Mouse (Mus musculus) gastrocnemius, postnatal 25 days (tissue): ENCODE data around the gene Zfp697. TPM values are rescaled to one million over a fixed set of nuclear protein-coding genes. Genes with fewer than 3 reads are reported as not detected.
"Not testable (repeated sequence)": the region's sequence is repeated elsewhere in the genome, so short reads cannot be mapped to it uniquely, and the experiment has no call there.

Experiments
- DNase-seq: peaks from one replicate; pipeline ENCODE4 v3.0.0; 2022
- total RNA-seq, 2 experiments: library from RNA; stranded (reverse); gene quantifications; 1 replicate in 1 of 2; 2 replicates in 1 of 2; pipeline ENCODE4 v1.2.3; 2021

Zfp697 gene
- total RNA-seq, 2 experiments from 2014 or later = 0.88 to 1.0 TPM

DNA sequence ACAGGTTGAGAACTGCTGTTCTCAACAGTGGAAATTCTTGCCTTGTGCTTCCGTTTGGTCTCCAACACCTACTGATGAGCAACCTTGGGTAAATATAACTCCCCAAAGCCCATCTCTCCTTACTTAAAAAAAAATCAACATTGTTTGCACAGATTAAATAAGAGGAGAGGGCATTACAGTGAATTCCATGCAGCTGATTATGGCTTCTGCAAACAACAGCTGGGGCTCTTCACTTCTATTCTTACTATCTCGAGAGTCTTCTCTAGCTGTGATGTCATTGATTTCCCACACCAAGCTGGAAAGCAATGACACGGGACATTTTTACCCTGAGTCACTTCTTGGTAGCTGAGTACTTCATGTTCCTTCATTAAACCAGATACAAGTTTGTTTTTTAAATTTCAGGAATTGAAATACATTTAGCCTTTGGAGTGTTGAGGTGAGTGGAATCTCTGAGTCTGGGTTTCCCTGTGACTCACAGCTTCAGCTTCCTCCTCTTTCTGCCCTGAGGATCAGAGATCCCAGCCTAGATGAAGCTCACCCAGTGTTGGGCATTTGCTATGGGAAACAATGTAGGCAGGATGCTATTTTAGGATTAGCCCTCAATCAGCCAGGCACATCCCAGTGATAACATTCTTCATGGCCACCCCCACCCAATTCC lies 8.1 kb upstream of the Zfp697 start:
- DNase-seq = no peak

DNA sequence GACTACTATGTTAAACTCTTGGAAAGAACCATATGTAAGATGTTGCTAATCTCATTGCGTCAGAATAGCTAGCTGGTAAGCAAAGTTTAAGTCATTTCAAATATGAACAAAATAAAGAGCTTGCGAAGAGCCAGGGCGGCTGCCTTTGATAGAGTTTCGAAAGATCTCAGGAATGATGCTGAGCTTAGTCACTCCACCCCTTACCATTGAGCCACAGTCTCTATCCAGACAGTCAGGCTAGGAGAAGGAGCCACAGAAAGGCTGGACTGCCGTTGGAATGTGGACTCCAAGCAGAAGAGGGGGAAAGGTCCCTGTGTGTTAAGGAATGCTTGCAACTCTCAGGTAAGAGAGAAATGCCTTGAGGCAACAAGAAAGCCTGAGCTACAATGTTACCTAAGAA lies 7.3 kb upstream of the Zfp697 start:
- no peak for DNase-seq

DNA sequence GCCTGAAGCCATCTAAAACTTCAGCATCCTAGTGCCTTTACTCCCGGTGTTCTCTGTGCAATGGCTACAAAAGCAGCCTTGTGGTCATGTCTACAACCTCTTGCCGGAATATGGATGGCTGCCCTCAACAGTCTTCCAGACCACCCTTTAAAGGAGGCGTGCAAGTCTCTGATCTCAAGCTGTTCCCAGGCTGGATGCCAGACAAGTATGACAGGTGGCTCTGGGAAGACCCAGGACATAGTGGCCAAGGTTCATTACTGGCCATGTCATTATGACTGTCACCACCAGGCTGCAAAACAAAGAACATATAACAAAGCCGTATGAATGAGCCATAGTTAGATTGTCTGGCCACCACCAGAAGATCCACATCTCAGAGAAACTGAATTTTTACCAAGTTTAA lies 4.0 kb upstream of the Zfp697 start:
- no peak for DNase-seq

DNA sequence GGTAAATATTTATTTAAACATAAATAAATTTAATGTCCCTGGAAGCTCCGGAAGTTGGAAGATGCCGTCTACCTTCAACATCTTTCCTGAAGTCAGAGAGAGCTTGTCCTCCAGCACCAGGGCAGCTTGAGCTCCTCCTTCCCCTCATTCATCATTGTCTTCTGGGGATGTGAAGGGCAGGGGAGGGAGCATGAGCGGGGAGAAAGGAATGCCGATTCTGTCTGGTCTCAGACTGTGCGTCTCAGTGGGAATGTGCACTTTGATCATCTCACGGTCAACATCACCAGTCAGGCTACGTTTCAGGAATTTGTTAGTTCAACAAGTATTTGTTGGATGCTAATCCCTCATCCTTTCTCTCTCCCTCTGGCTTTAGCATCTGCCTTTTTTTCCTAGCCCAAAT lies 3.0 kb upstream of the Zfp697 start:
- no peak for DNase-seq

DNA sequence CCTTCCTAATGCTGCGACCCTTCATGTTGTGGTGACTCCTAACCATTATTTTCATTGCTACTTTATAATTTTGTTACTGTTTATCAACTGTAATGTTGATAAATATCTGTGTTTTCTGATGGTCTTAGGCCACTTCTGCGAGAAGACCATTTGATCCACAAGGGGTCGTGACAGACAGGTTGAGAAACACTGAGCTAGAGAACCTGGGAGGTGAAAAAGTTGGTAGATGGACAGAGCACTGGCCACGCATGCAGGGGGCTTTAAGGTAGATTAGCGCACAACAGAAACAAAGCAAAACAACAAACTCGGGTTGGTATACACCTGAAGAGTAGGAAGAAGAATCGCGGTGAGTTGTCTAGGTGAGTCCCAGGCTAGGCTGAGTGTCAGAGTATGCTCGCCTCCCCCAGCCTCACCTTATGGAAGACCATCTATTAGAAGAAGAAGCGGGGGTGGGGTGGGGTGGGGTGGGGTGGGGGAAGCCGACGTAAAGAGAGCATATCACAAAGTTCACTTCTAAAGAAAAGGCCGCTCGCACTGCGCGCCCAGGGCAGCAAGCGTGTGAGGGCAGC lies 500 bp upstream of the Zfp697 start:
- DNase-seq = no peak

DNA sequence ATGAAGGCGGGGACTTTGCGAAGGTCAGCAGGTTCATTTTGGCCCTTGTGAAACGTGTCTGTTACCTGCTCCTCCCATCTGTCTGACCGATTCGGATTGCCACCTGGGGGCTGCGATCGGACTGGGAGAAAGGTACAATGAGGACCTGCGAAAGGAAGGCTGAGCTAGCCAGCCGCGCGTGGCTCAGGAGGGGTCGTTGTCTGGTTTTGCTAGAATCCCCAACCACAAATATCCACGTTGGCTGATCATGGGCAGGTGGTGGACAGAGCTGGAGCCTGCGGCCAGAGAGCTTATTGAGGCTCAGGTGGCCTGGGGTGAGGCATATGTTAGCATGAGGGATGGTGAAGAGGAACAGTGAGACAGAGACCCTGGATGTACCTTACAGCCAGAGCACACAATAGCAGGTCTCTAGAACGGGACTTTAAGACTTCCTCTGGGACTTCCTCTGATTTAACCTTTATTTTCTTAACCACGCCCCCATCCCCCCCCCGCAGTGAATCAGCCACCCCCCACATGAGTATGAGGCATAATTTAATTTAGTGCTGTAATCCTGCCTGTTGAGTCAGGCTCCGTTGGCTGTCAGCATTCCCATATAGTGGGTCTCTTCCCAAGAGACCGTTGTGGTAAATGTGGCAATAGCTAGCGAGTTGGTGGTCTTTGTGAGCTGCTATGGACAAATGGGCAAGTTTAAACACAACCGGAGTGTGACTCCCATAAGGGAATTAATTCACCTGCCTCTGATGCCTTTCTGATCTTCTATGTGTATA lies 946 bp downstream of the Zfp697 start:
- no peak for DNase-seq

DNA sequence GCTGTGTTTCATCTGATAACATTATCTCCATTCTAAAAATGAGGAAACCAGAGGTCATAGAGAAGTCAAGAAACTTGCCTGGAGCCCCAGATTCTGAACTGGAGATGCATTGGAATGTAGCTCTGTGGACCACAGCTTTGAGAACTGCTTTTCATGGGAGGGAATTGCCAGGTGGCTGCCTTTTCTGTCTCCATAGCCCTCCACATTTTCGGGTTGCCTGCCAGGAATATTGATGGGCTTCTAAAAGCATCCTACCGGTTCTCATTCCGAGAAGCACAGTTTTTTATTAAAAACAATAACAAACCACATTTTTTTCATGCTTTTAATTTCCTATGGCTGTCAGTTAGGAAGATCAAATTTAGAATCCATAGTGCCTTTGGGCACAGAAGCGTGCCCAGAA lies 4.8 kb downstream of the Zfp697 start:
- DNase-seq = no peak

DNA sequence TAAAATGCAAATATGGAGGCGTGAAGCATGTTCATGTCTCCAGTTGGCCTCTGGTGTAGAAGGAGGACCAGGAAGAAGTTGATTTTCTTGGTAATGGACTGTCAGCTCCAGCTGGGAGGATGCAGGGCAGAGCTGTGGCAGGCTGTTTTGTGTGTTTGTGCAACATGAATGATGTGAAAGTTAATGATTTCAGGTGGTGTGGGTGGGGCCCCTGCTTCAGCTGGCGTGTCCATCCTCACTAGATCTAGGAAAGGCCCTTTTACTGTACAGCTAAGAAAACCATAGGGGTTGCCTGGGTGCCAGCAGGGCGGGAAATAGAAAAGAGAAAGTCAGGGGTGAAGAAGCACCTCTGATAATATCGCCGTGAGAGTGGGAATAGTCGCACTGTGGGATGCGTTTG lies 5.5 kb downstream of the Zfp697 start:
- no peak for DNase-seq

DNA sequence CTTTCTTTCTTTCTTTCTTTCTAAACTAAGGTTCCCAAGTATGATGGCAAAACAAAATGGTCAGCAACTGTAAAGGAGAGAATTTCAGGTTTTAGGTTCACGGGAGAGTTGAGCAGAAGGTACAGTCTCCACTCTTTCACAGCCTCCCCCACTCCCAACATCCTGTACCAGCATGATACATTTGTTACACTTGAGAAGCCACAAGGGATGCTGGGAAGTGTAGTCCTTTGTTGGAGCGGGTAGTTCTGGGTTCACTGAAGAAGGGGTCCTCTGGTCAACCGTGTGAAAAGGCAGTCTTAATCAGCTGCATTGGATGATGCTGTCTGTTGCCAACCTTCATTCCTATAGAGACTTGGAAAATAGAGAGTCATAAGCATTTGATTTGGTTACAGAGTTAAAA lies 7.0 kb downstream of the Zfp697 start:
- DNase-seq = no peak

DNA sequence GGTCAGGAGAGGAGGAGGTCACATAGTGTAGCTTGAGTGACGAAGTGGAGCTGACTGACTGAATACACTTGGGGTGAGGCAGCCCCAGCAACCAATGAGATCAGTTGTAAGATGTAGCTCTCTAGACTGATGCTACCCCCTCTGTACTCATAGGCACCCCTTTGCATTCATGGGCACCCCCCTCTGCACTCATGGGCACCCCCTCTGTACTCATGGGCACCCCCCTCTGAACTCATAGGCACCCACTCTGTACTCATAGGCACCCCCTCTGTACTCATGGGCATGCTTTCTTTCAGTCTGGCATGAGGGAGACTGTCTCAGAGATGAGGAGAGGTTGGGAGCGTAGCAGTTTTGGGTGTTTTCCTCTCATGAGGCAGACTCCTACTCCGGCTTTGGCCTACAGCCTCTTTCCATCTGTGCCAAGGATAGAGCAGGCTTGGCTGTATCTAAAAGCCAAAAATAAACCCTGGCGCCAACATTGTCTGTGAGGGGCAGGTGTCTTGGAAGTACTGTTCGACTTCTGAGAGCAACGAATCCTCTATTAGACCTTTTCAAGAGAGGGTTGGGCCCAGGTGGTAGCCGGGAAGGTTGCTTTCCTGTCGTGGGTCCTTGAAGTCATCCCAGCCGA lies 22.1 kb downstream of the Zfp697 start:
- DNase-seq = not testable (repeated sequence)

DNA sequence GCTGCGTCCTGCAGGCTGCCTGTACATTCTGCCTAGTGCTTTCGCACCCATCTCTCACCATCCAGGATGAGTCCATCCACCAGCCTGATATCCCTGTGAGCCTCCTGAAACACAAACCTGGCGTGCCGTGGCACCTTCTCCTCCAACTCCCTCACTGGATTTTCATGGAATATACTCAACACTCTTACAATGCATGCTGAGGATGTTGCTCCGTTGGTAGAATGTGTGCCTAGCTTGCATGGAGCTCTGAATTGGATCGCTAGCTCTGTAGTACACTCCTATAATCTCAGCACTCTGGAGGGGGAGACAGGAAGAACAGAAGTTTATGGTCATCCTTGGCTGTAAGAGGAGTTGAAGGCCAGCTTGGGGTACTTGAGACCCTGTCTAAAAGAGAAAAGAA lies 23.6 kb downstream of the Zfp697 start:
- not testable (repeated sequence) for DNase-seq

DNA sequence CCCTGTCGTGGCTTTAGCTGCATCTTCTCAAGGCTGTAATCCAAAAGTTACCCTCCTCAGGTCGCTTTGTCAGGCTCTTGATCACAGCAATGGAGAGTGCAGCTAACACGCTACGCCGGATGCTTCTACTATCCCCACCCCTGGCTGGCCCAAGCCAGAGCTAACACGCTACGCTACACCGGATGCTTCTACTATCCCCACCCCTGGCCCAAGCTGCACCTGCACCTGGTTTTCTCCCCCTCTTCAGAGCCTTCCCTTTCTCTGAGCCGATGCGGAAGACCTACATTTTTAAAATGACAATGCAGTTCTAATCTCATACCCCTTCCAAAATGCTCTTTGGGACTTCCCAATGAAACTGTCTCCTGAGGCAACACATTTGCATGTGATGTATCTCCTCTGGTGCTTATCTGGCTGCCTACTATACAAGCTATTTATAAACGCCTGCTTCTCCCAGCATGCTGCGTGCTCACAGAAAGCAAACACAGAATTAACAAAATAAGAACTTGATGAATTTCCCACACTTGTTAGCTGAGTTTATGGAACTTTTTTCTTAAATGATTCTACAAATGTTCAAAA lies 24.4 kb downstream of the Zfp697 start:
- not testable (repeated sequence) for DNase-seq

DNA sequence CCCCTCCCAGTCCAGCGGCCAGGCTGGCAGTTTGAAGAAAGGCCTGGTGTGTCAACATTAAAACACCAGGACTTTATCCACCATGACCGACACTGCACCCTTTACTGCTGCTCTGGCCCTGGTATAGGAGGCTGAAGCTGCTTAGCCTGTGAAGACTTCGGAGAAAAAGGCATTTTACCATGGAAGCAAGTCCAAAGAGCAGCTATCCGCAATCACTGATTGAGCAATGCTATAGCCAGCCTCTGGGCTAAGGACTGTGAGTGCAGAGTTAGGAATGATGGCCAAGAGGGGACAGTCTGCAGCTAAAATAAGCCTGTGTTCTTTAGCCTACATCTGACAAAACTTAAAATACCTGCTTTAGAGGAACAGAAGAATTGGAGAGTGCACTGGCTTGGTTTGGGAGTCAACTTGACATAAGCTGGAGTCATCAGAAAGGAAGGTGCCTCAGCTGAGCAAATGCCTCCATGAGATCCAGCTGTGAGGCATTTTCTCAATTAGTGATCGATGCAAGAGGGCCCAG lies 25.1 kb downstream of the Zfp697 start:
- DNase-seq = not testable (repeated sequence)

DNA sequence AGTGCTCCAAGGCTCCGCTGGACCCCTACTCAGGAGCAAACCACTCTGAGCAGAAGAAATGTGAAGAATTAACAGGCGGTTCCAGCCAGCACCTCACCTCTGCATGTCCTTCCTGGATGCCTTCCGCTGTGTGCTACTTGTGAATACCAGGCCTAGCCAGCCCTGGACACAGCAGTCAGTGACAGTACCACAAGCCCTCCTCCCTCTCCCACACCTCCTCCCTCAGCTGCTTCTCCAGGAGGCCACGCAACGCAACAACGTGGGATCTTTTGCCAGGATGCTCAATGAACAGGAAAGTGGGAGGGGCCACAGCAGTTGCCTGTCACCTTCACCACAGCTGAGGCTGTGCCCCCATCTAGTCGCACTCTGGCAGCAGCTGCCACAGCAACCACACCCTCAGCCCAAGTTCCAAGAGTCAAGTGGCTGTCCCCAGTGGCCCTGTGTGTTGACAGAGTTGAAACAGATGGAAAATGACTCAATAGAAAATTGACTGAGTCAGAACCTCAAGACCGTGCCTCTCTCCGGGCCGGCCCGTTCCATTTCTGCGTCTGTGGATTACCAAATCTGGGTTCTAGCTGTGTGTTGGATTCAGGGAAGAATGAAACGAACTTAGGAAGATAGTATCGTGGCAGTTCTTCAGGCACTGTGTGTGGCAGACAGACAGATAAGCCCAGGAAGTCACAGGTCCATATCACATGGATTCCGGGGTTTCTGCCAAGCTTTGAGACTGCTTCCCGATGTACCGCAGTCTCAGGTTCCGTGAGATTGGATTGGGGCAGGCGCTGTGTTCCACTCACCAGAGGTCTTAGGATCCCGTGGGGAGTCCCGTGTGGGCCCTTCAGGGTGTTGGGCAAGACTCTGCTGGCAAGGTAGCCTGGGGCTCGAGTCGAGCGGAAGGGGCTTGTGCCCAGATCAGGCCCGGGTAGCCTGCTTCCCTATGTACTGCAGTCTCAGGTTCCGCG lies 28.6 kb downstream of the Zfp697 start:
- not testable (repeated sequence) for DNase-seq

DNA sequence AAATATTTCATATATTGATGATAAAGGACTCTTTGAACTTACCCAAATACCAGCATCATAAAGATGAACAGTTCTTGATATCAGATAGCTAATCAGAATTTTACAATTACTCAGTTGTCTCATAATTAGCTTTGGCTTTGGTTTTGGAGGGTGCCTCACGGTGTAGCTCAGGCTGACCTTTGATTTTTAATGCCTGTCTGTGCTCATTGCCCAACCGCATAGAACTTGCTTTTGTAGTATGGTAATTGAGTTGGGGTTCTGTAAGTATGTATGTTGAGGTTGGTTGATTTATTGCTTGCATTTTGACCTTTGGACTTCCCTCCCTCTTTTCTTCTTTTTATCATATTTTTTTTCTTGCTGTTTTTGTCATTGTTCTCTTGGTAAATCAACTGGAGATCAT lies 31.5 kb downstream of the Zfp697 start:
- no peak for DNase-seq

DNA sequence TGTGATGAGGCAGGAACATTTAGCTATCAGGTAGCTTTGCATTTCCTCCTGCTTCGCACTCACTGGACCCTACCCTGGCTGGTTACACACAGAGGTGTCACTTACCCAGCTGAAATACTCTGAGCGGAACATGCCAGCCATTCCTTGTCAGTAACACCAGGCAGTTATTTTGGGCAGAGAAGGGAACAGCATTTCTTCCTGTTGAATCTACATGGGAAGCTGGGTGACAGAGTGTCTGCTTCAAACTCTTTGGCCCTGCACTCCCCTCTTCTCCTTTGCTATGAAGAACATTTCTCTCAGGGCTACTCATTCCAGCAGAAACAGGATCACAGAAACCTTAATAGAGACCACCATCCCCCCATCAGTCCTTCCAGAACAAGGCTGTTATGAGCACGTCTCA lies 32.0 kb downstream of the Zfp697 start:
- DNase-seq = no peak

DNA sequence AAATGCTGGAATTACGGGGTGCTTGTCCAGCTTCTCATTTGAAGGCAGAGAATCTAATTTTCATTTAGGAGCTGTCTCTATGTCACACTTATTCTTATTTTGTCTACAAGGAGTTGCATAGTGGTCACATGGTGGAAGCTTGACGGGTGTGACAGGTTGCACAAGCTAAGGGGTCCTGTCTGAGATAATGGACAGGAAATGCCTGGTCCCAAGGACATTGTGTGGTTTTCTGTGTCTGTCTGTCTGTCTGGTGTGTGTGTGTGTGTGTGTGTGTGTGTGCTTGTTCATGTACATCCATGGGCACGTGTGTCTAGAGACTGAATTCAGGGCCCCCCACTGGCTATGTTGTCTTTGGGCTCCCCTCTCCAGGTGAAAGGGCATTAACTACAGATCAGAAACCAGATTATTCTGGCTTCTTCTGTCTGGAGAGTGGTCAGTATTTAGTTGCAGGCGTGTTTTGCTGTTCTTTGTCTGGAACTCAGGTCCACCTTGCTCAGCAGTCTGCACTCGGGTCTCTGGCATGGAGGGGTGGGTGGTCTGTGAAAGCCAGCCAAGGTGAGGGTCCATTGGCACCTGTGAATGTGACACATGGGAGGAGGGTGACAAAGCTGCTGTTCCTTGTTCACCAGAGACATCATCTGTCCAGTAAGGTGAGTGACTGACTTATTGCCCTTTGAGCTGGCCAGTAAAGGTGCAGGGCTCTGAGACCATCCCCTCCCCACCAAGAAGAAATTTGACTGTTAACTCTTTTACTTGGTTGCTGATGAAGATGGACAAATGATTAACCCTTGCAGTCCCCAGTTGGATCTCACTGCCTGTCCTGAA lies 34.4 kb downstream of the Zfp697 start:
- no peak for DNase-seq

DNA sequence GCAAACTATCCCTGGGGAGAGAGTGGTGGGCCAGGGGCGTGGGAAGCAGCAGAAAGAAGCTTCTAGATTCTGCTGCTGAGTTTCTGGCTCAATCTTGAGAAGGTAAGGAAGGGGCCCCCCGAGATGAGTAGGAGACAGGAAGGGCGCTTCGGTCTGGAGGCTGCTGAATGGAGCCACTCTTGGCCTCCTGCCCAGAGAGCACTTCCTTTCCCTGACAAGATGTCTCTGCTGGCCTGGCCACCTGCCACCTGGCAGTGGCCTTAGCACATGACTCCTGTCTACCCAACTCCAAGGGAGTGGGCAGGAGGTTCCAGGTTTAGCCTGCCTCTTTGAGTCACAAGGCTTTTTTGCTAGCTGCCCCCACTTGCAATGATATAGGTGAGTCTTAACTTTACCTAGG lies 35.1 kb downstream of the Zfp697 start:
- DNase-seq = peak; percentile 70

DNA sequence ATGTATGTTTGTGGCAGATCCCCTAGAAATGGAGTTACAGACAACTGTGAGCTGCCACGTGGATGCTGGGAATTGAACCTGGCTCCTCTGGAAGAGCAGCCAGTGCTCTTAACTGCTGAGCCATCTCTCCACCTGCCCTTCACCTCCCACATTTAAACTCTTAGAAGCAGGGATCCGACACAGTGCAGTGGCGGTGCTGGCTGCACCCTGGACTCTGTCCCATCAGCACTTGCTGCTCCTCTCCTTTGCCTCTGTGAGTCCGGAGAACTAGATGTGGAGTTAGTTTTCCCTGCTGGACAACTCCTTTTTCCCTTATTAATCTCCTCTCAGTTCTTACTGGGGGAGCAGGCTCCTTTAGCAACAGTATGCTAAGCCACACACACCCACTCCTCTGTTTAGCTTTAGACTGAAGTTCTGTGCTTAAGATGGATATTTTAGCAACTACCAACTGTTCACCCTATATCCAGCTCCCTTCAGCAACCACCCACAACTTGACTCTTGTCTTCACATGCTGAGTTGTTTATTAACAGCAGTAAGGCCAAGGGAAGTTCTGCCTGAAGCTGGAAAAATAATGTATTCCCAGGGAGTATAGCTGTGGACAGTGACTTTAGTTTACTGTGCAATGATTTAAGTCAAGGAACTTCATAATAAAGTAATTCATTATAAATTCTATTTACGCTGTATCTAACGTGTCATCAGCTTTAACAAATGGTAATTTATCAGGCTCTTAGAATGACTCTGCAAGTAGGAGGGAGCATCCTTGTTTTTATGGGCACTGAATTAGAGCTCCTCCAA lies 36.9 kb downstream of the Zfp697 start:
- no peak for DNase-seq

DNA sequence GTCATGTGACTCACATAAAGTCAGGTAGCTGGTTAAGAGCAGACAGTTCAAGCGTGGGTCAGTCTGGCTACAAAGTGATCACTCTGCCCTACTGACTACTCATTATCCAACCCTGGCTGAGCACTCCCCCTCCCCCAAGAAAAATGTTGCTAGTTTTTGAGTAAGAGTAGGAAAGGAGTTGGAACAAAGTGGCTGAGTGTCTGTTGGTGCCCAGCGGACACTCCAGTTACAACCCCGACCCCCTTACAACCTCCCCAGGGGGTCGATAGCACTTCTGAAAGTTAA lies 37.5 kb downstream of the Zfp697 start:
- no peak for DNase-seq
